Mouse (Mus musculus) cerebellum, adult 2 months (tissue): ENCODE measurements at regions not wholly inside any gene's neighbourhood (a gene's known extent, or its start where the extent isn't known, plus 50 kb on each side); places are given as distances from the start of the nearest gene placed in this dataset.

Source experiments
- CTCF ChIP-seq: fragments of 200-500 bp; IDR thresholded peaks from 2 replicates; pipeline ENCODE4 v1.5.1; 2011; ENCODE audit warnings: low read depth, mild to moderate bottlenecking, control low read depth, low read length, moderate library complexity, borderline replicate concordance; ENCODE audit not compliant: insufficient read depth
- POLR2A ChIP-seq: fragments of 200-500 bp; IDR thresholded peaks from 2 replicates; pipeline ENCODE4 v1.6.1; 2011; ENCODE audit warnings: low read length, control low read depth, borderline replicate concordance; ENCODE audit not compliant: insufficient read depth

DNA sequence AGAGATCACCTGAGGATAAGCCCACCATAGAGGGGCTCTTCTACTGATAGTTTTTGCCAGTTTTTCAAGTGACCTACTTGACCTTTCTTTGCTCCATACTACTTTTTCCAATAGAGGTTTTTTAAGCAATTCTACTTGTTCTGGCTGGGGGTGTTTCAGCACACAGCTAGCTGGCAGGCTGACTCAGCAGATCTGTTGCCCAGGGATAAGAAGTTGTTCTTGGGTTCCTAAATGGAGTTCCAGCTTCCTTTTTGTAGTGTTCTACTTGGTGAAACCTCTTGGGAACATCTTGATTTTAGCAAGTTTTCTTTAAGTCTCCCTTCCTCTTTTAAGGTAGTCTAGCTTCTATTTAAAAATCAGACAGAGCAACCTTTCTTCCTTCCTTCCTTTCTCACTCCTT is 61.0 kb downstream of the 4930474N05Rik start:
- no peak for TF ChIP-seq POLR2A
- no peak for TF ChIP-seq CTCF
